Mouse (Mus musculus) spleen, embryonic (tissue): ENCODE results near the gene Ccnt2.

Source experiments
- CTCF ChIA-PET: fragments of 350-600 bp; sonication (Branson Sonifier 250); formaldehyde crosslinking; loops from one replicate; lab custom pipeline; 2022; lab: Charles Lee

Ccnt2 gene

DNA sequence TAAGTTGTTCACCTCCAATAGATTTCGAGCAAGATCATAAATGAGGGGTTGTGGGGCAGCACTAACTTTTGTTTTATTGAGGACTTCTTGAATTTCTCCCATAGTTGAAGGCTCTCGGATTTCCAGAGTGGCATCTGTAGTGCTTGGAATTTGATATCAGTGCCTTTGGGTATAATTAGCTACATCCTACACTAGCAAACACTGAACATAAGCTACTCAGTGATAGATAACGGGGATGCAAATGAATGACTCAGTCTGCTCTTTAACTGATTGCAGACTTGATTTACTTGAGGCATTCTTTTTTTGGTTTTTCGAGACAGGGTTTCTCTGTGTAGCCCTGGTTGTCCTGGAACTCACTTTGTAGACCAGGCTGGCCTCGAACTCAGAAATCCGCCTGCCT lies 15.0 kb downstream of the Ccnt2 start:
- CTCF ChIA-PET, result no interaction called here

- CTCF ChIA-PET, result no interaction called here
Measured at GRCm38 (mm10) chr1:127793459-127793858, 19.5 kb downstream of the Ccnt2 start.

DNA sequence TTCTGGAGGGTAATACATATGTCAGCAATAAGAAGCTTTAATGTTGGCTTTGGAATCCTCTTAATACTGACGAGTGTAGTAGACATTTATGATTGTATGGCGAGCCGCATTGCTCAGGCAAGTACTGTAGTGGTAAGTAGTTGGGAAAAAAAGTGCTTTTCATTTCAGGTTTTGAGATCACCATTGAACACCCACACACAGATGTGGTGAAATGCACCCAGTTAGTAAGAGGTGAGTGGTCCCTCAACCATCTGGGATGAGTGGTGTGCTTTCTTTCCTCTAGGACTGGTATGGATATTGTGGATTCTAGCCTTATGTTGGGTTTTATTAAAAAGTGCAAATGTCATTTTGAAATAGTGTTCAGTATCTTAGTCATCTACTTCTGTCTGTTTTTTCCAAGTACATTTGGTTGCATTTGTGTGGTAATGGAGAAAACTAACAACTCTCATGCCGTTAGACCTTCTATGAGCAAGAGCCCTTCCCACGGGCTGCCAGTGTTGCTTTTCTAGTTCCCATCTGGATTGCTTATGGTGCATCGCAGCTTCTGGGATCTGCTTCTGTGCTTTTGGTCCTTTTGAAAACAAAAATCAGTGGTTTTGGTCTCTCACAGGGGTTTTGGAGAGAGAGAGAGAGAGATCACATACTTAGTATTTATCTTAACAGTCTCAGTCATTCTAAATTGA lies 21.3 kb downstream of the Ccnt2 start:
- CTCF ChIA-PET, result no interaction called here

GRCm38 (mm10) chr1:127796341-127796740 lies 22.4 kb downstream of the Ccnt2 start:
- CTCF ChIA-PET, result no interaction called here

- CTCF ChIA-PET, result no interaction called here
Measured at GRCm38 (mm10) chr1:127796752-127797151, 22.8 kb downstream of the Ccnt2 start.

DNA sequence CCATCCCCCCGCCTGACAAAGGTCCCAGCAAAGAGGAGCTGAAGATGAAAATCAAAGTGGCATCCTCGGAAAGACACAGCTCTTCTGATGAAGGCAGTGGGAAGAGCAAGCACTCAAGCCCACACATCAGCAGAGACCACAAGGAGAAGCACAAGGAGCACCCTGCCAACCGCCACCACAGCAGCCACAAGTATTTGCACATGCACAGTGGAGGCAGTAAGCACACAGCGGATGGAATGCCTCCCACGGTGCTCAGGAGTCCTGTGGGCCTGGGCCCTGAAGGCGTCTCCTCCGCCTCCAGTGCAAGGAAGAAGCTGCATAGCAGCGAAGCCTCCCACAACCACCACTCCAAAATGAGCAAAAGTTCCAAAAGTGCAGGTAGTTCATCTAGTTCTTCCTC lies 29.0 kb downstream of the Ccnt2 start:
- CTCF ChIA-PET, result interaction anchor here (0.6 kb wide), 1 partner anchor 353 kb away, joined by 3 read pairs; no protein-coding TSS in a partner anchor

GRCm38 (mm10) chr1:127808671-127809070 lies 34.7 kb downstream of the Ccnt2 start:
- CTCF ChIA-PET, result interaction anchor here (0.7 kb wide), 1 partner anchor 56 kb away, joined by 11 read pairs; no protein-coding TSS in a partner anchor

- CTCF ChIA-PET, result interaction anchor here (0.7 kb wide), 1 partner anchor 418 kb away, joined by 3 read pairs; no protein-coding TSS in a partner anchor
Measured at GRCm38 (mm10) chr1:127812929-127813328, 39.0 kb downstream of the Ccnt2 start.

DNA sequence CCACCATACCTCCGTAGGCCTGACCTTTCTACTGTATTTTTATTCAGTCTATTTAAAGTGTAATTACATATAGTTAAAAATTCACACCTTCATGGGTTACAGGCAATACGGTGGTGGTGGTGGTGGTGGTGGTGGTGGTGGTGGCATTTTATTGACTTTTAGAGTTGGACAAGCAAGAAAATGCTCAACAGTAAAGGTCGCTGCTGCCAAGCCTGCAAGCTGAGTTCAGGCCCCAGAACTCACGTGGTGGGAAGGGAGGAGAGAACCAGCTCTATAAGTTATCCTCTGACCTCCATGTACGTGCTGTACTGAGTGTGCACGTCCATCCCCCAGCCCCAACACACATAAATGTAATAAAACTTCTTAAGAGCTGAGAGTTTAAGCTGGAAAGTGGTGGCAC lies 42.4 kb downstream of the Ccnt2 start:
- CTCF ChIA-PET, result no interaction called here

GRCm38 (mm10) chr1:127827325-127827724 lies 53.4 kb downstream of the Ccnt2 start:
- CTCF ChIA-PET, result interaction anchor here (0.7 kb wide), 2 partner anchors 58 to 619 kb away, joined by 3 read pairs; no protein-coding TSS in a partner anchor

DNA sequence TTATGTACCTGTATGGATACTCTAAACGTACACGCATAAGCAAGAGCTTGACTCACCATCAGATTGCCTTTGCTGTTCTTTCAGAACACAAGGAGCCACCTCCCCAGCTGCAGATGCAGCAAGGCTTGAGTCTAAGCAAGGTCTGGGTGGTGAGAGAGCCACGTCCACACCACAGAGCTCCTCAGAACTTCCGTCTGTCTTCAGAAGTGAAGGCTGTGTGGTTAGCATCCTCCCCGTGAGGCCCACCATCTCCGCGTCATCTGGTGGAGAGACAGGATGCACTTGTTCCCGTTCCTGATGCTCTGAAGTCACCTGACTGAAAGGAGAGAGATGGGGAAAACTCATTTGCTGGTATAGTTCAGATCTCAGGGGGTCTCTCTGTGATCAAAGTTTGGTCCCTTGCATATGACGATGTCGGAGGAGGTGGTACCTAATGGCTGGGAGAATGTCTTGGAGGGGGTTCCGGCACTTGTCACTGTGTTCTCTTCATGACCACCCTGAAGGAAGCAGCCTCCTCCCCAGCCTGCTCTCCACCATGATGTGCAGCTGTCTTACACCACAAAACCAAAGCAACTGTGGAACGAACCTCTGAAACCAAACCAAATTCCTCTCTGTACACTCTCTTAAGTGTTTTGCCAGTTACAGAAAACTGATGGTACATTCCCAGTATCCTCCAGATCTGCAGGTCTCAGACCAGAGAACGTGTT lies 56.4 kb downstream of the Ccnt2 start:
- CTCF ChIA-PET, result interaction anchor here (0.7 kb wide), 1 partner anchor 390 kb away, joined by 4 read pairs; no protein-coding TSS in a partner anchor

- CTCF ChIA-PET, result no interaction called here
Measured at GRCm38 (mm10) chr1:127833714-127834113, 59.8 kb downstream of the Ccnt2 start.

DNA sequence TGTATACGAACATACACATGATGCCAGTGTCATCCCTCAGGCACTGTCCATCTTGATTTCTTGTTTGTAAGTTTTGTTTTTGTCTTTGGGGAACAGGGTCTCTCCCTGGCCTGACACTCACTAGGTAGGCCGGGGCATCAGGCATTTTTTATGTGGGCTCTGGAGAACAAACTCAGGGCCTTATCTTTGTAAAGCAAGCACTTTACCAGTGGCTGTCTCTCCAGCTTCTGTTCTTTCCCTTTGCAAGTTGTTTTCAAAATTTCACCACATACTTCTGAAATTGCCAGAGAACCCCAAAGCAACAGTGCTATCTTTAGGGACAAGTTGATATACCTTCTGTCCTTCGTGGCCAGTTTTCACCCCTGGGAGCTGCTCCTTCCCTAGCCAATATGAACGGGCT lies 60.2 kb downstream of the Ccnt2 start:
- CTCF ChIA-PET, result no interaction called here

DNA sequence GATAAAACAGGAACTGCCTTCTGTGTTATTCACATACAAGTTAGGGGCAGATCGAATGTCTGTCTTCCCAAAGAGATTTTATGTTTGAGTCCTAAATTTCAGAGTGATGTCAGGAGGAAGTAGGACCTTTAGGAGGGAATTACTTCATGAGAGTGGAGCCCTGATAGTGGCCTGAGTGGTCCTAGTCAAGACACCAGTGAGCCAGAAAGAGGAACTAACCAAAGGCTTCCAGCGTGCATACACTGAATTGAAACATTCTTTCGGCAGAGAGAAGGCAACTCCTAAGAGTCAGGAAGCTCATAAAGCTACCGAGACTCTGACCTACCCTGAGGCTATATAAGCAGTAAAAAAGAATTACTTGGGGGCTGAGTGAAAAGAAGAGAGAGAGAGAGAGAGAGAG lies 62.7 kb downstream of the Ccnt2 start:
- CTCF ChIA-PET, result no interaction called here

GRCm38 (mm10) chr1:127838602-127839001 lies 64.6 kb downstream of the Ccnt2 start:
- CTCF ChIA-PET, result no interaction called here

DNA sequence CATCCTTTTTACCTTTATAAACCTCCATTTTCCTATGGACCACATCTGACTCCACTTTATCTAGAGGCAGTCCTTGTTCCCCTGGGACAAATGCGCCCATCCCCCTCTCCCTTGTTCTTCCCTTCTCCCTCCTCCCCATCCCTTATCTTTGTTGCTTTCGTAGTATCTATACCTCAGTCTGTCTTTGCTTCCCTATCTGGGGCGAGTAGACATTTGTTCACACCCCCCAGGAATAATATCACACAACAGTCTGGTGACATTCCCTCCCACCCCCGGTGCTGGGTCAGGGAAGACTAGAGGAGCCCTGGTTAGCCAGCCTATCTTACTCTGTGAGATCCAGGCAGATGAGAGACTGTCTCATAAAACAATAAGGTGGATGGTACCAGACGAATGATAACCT lies 71.5 kb downstream of the Ccnt2 start:
- CTCF ChIA-PET, result no interaction called here

DNA sequence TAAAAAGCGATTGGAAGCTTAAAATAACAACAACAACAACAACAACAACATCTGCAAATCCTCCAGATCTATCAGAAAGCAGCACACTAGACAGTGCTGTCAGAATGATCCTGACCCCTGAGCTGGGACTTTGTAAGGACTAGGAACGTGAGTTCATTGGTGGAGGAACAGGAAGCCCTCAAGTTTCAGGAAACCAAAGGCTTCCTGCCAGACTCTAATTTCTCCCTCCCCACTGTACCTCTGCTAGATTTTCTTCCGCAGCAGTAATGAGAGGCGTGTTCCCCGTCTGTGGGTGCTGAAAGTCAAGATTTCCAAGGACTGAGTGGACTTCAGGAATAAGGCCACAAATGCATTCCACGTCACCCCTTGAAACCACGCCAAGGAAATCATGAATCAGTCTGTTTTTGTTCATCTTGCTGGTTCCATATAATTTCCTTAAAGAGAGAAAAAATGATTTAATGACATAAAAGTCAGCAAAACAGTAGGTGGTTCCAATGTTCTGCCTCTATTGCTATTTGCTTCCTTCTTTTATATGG lies 76.2 kb downstream of the Ccnt2 start:
- CTCF ChIA-PET, result no interaction called here

- CTCF ChIA-PET, result interaction anchor here (0.5 to 0.6 kb wide), 2 partner anchors 8 to 288 kb away, joined by 3 to 5 read pairs; no protein-coding TSS in a partner anchor
Measured at GRCm38 (mm10) chr1:127854486-127855222, 80.7 kb downstream of the Ccnt2 start, which contains the start of gene Map3k19. Gene Map3k19 (minus strand): TSS chr1:127855031.
